Mouse (Mus musculus) cerebellum, adult 9-10 months (tissue): ENCODE results near the gene Sv2c.
A peak's percentile ranks its signal among the peaks of the same experiment; 100 is the strongest.
"Not testable (repeated sequence)": the region's sequence is repeated elsewhere in the genome, so short reads cannot be mapped to it uniquely, and the experiment has no call there.

Experiments used
- DNase-seq: peaks from one replicate; pipeline ENCODE4 v3.0.0; 2022

The Sv2c gene

DNA sequence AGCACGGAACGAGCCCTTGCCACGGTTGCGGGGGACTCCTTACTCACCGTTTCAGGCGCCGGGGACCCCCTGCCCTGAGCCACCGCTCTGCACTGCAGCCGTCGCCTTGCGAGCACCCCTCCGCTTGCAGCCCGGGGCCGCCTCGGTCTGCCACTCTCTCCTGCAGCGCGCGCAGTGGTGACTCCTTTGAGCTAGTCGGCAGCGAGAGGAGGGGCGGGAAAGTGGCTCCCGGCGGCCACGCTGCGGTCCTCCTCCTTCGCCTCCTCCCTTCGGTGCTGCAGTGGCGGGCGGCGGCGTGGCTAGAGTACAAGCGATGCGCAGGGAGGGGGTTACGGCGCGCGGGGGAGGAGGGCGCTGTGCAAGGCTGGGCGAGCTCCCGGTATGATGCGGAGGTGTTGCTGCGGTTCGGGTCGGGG, at the start of gene Sv2c:
Sv2c (minus strand) TSS at position 177 of the 416 bp plus-strand sequence.
- no peak for DNase-seq

- DNase-seq: no peak
These were observed 48.3 kb upstream of the Sv2c start for GRCm38 (mm10) chr13:96180671-96181161.

DNA sequence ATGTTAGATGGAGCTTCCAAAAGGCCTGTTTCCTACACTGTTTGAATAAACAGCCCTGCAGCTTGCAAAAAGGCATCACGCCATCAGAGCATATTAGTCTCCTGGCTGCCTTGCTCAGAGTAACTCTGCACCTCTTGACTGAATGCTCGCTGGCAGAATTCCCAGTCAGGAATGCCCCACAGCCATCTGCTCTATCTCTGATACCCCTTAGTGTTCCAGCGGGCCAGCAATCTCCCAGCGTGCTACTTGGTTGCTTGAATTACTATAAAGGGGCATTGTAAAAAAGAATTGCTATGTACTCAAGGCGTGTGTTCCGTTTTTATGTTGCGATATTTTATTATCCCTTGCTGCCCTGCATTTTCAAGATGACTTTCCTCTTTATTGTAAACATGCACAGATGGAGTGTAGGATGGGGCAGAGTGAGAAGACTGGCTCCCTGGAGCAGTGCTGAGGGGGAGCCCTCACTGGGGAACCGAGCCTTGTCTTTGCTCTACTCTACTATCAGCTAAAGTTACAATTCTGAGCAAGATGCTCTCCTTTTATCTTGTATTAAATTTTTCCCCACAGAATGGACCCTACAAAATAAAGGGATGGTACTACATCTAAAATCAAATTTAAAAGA, 43.3 kb upstream of the Sv2c start:
- peak; percentile 96 for DNase-seq

GRCm38 (mm10) chr13:96173686-96174085, 41.3 kb upstream of the Sv2c start:
- DNase-seq: no peak

GRCm38 (mm10) chr13:96172290-96172689, 39.9 kb upstream of the Sv2c start:
- DNase-seq: no peak

DNA sequence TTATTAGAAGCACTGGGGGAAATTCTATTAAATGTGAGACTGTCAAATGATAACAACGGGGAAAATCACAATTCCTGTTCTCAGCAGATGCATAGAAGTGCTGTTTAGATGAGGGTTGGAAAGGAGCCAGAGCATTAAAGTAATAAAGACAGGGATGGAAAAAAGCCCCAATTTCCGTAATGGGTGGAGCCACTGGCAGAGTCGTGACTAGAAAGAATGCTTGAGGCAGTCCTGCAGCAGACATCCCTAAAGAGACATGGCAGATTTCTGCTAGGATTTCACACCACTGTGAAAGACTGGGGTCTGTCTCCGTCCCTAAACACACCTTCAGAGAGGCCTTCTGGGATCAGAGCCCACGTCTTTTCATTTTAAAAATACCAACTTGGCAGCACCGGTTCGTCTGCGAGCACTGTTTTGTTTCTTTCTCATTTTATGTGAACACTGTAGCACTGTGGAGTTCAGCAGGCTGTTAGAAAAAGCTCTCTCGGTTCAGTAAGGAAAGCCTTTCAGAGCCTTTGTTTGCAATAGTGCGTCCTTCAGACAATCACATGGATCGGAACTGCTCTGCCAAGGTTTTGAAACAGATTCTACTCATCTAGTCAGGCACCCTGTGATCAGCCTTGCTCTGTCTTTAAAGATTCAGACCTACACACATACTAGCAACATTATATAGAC, 36.8 kb upstream of the Sv2c start:
- DNase-seq: no peak

DNA sequence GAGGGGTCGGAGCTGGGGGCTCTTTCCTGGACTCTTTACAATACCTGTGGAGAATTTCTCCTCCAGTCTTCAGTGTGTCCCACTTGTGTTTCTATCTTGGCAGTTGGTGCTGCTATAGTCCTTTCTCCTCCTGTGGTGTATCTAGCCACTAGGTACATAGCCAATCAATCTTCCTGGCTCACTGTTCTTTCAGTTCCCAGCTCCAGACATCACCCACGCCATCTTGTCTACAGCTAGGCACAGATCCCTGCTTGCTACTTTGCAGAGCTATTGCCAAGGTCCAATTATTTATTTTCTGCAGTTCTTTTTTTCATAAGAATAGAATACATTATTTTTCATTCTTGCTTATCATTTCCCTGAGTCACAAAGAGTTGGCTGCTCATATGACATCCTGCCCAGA, 34.2 kb upstream of the Sv2c start:
- no peak for DNase-seq

- no peak for DNase-seq
These were observed 1.2 kb upstream of the Sv2c start for GRCm38 (mm10) chr13:96133363-96134100.

- no peak for DNase-seq
These were observed 456 bp upstream of the Sv2c start for GRCm38 (mm10) chr13:96132833-96133232.

- DNase-seq: no peak
These were observed 466 bp downstream of the Sv2c start for GRCm38 (mm10) chr13:96131911-96132310.

- DNase-seq: peak; percentile 14
These were observed 1.3 kb downstream of the Sv2c start for GRCm38 (mm10) chr13:96131050-96131449.

DNA sequence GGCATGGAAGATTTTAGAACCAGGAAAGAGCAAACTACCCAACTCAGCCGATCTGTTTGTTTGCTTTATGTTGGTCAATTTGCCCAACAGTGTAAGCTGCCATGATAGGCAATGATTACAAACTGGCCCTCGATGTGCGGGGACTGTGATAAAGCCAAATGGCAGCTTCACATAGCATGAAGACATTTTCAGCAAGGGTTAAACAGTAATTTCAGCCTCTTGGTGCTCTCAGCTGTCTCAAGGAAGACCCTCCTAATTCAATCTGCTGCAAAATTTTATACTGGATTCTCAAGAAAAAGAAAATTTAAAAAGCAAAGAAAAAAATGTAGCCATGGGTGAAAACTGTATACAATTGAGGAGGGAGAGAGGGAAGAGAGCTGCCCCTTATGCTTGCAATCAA, 3.3 kb downstream of the Sv2c start:
- no peak for DNase-seq

GRCm38 (mm10) chr13:96126669-96127068, 5.7 kb downstream of the Sv2c start:
- DNase-seq: no peak

DNA sequence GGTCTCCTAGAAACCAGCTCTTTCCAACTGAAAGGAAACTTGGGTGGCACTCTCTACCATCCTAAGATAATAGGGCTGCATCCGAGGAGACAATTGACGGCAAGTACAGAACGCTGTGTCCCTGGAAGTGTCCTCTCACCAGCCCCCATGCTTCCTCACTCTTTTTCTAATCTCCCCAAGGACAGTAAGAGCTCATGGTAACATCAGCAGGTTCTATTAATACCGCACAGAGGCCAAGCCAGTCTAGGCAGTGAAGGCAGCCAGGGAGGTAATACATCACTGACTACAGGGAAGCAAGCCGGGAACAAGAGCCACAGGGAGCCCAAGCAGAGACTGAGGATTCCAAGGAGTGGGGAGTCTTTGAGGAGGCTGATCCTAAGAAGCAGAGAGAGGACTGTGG, 7.4 kb downstream of the Sv2c start:
- DNase-seq: no peak

DNA sequence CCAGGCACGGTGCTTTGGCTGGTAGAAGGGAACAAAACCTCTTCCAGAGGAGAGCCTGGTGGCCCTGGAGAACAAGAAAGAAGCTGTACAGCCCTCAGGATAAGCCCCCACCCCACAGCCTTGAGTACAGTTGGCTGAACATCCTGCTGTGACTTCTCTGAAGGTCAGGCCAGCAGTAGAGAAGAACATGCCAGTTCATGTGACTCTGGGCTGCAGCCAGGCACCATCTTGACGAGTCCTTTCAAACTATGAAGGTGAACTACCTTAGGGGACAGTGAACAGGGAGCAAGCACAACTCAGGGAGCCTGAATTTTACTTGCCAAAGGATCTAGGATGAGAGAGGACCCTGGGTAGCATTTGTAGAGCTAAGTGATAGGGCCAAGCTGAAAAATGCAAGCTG, 19.7 kb downstream of the Sv2c start:
- no peak for DNase-seq

DNA sequence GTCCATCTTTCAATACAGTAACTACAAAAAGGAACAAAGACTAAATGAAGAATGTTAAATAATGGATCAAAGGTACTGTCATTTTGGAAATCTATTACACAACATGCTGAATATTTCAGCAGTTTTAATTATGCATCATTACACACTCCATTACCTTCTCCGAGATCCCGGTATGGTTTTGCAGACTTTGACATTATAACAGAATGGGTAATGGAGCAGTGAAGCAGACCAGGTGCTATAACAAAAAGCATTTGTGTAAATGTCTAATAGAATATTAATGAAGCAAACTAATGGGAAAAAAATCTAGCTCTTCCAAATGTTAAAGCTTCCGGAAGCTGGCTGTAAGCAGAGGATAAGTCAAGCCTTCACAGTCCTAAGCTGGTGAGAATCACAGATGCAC, 21.6 kb downstream of the Sv2c start:
- DNase-seq: no peak

- no peak for DNase-seq
These were observed 26.0 kb downstream of the Sv2c start for GRCm38 (mm10) chr13:96106367-96106766.

- DNase-seq: no peak
These were observed 41.4 kb downstream of the Sv2c start for GRCm38 (mm10) chr13:96090929-96091328.

- no peak for DNase-seq
These were observed 46.6 kb downstream of the Sv2c start for GRCm38 (mm10) chr13:96085581-96086302.

GRCm38 (mm10) chr13:96081754-96082153, 50.6 kb downstream of the Sv2c start, which contains the start of gene Gm17190:
TSS of gene Gm17190 (plus strand) at chr13:96082054.
- not testable (repeated sequence) for DNase-seq

GRCm38 (mm10) chr13:96081276-96081675, 51.1 kb downstream of the Sv2c start, which contains the start of gene Gm20075:
TSS of gene Gm20075 (minus strand) at chr13:96081376.
- not testable (repeated sequence) for DNase-seq

- no peak for DNase-seq
These were observed 58.8 kb downstream of the Sv2c start for GRCm38 (mm10) chr13:96073555-96073954.

GRCm38 (mm10) chr13:96052755-96053154, 79.6 kb downstream of the Sv2c start:
- DNase-seq: no peak
